Mouse (Mus musculus) midbrain, embryonic 14.5 days (tissue): ENCODE measurements around the gene Gm17428. TPM values are rescaled to one million over a fixed set of nuclear protein-coding genes. Genes with fewer than 3 reads are reported as not detected.
A peak's percentile ranks its signal among the peaks of the same experiment; 100 is the strongest.

ENCODE experiments used
- ATAC-seq: fragments of 200-750 bp; cut with Nextera tagmentation; 2 replicates; pipeline ENCODE4 v1.8.0; 2017; ENCODE audit warnings: moderate number of reproducible peaks, moderate library complexity; ENCODE audit not compliant: low FRiP score, low TSS enrichment
- DNase-seq: peaks from one replicate; pipeline ENCODE4 v3.0.0-alpha.2; 2015
- H3K27ac ChIP-seq: fragments of 300-500 bp; sonication (generic); replicated peaks from 2 replicates; pipeline ENCODE4 v1.5.1; 2014; ENCODE audit warnings: mild to moderate bottlenecking, low read depth, low read length, moderate library complexity
- H3K27me3 ChIP-seq: fragments of 300-500 bp; sonication (generic); 2 replicates; pipeline ENCODE4 v1.6.1; 2014; ENCODE audit warnings: low read length, control low read depth, mixed read lengths; ENCODE audit not compliant: control insufficient read depth, insufficient read depth
- H3K36me3 ChIP-seq: fragments of 300-500 bp; sonication (generic); 2 replicates; pipeline ENCODE4 v1.6.1; 2014; ENCODE audit warnings: low read length, control low read depth; ENCODE audit not compliant: control insufficient read depth, insufficient read depth
- H3K4me1 ChIP-seq: fragments of 300-500 bp; sonication (generic); 2 replicates; pipeline ENCODE4 v1.6.1; 2014; ENCODE audit warnings: mild to moderate bottlenecking, antibody characterized with exemption, low read length, control low read depth; ENCODE audit not compliant: control insufficient read depth, insufficient read depth
- H3K4me2 ChIP-seq: fragments of 300-500 bp; sonication (generic); 2 replicates; pipeline ENCODE4 v1.6.1; 2014; ENCODE audit warnings: mild to moderate bottlenecking, low read length, moderate library complexity
- H3K4me3 ChIP-seq: fragments of 300-500 bp; sonication (generic); replicated peaks from 2 replicates; pipeline ENCODE4 v1.5.1; 2014; ENCODE audit warnings: low read depth, low read length
- H3K9ac ChIP-seq: fragments of 300-500 bp; sonication (generic); replicated peaks from 2 replicates; pipeline ENCODE4 v1.6.1; 2014; ENCODE audit warnings: mild to moderate bottlenecking, low read length, moderate library complexity
- H3K9me3 ChIP-seq: fragments of 300-500 bp; sonication (generic); 2 replicates; pipeline ENCODE4 v1.6.1; 2016; ENCODE audit warnings: low read length, control low read depth, mixed read lengths; ENCODE audit not compliant: control insufficient read depth
- WGBS: fragments of 180-500 bp; shearing (Covaris S2); extraction: QIAGEN DNeasy Blood & Tissue Kit; methylation state at CpG from one replicate; pipeline ENCODE4 v1.1.7; 2014; 5-methylcytosine and 5-hydroxymethylcytosine counted together
- polyA plus RNA-seq: library from polyadenylated mRNA; unstranded; fragments of >200 nt; fragmentation: Nextera tagmentation; extraction: Ambion mirVana; gene quantifications from 2 replicates; pipeline ENCODE4 v1.2.1, GENCODE M21; 2014

The Gm17428 gene
- polyA plus RNA-seq, 1 experiment from 2014 or later: not detected

- H3K4me1 ChIP-seq: peaks cover 6% of the 10 kb centered on the region; the same call in 1 of the 2 replicates
- H3K36me3 ChIP-seq: no peaks in the 10 kb centered on the region
- no peaks in the 10 kb centered on the region for H3K9me3 ChIP-seq
- H3K4me2 ChIP-seq: no peak overlapping the region
- ATAC-seq (no peak), DNase-seq (no peak)
- no peaks in the 10 kb centered on the region for H3K27me3 ChIP-seq
- 83% methylated on average over 15 of the region's 15 CpGs for WGBS
- H3K9ac ChIP-seq: no peak overlapping the region
- no peak overlapping the region for H3K27ac ChIP-seq
- no peak overlapping the region for H3K4me3 ChIP-seq
These were observed 38.1 kb upstream of the Gm17428 start for GRCm38 (mm10) chr14:54938431-54939219.

GRCm38 (mm10) chr14:54939434-54940175 is 37.1 kb upstream of the Gm17428 start:
- Histone ChIP-seq H3K9ac (no peak overlapping the region), H3K9me3 (no peaks in the 10 kb centered on the region), H3K4me3 (no peak overlapping the region), H3K36me3 (no peaks in the 10 kb centered on the region), H3K27ac (no peak overlapping the region), H3K4me1 (peaks cover 6% of the 10 kb centered on the region; the same call in 1 of the 2 replicates), H3K27me3 (no peaks in the 10 kb centered on the region), H3K4me2 (no peak overlapping the region)
- ATAC-seq: no peak
- DNase-seq: peak; percentile 69
- WGBS: 54% methylated on average over 12 of the region's 12 CpGs

GRCm38 (mm10) chr14:54940176-54940530 is 36.6 kb upstream of the Gm17428 start:
- WGBS: 86% methylated on average over 3 of the region's 3 CpGs
- no peak for ATAC-seq

GRCm38 (mm10) chr14:54941024-54941978 is 35.4 kb upstream of the Gm17428 start:
- no peaks in the 10 kb centered on the region for H3K9me3 ChIP-seq
- no peak overlapping the region for H3K27ac ChIP-seq
- no peaks in the 10 kb centered on the region for H3K27me3 ChIP-seq
- no peaks in the 10 kb centered on the region for H3K36me3 ChIP-seq
- WGBS: 74% methylated on average over 13 of the region's 13 CpGs
- H3K4me1 ChIP-seq: peaks cover 2% of the 10 kb centered on the region; the same call in 1 of the 2 replicates
- DNase-seq (no peak), ATAC-seq (no peak)
- H3K4me3 ChIP-seq: no peak overlapping the region
- no peak overlapping the region for H3K9ac ChIP-seq
- no peak overlapping the region for H3K4me2 ChIP-seq

More at GRCm38 (mm10) chr14:54940176-54940530, 36.6 kb upstream of the Gm17428 start:
- Histone ChIP-seq H3K9ac (no peak overlapping the region), H3K4me2 (no peak overlapping the region), H3K9me3 (no peaks in the 10 kb centered on the region), H3K4me1 (peaks cover 6% of the 10 kb centered on the region; the same call in 1 of the 2 replicates), H3K27me3 (no peaks in the 10 kb centered on the region), H3K4me3 (no peak overlapping the region), H3K36me3 (no peaks in the 10 kb centered on the region), H3K27ac (no peak overlapping the region)
- no peak for DNase-seq

GRCm38 (mm10) chr14:54942479-54942878 is 34.3 kb upstream of the Gm17428 start:
- WGBS: 94% methylated on average over 8 of the region's 8 CpGs
- H3K36me3 ChIP-seq: no peaks in the 10 kb centered on the region

GRCm38 (mm10) chr14:54943971-54944370 is 32.8 kb upstream of the Gm17428 start:
- ATAC-seq (no peak), DNase-seq (no peak)
- Histone ChIP-seq H3K4me1 (no peaks in the 10 kb centered on the region), H3K27me3 (no peaks in the 10 kb centered on the region), H3K4me3 (no peak overlapping the region), H3K9ac (no peak overlapping the region), H3K9me3 (no peaks in the 10 kb centered on the region), H3K4me2 (no peak overlapping the region), H3K27ac (no peak overlapping the region), H3K36me3 (no peaks in the 10 kb centered on the region)
- WGBS: 95% methylated on average over 7 of the region's 7 CpGs

More at GRCm38 (mm10) chr14:54942479-54942878, 34.3 kb upstream of the Gm17428 start:
- no peak for DNase-seq
- Histone ChIP-seq H3K9ac (no peak overlapping the region), H3K9me3 (no peaks in the 10 kb centered on the region), H3K4me1 (no peaks in the 10 kb centered on the region), H3K27me3 (no peaks in the 10 kb centered on the region), H3K4me2 (no peak overlapping the region), H3K27ac (no peak overlapping the region), H3K4me3 (no peak overlapping the region)
- no peak for ATAC-seq

- Histone ChIP-seq H3K36me3 (no peaks in the 10 kb centered on the region), H3K4me1 (no peaks in the 10 kb centered on the region), H3K9me3 (no peaks in the 10 kb centered on the region), H3K4me2 (no peak overlapping the region), H3K27me3 (no peaks in the 10 kb centered on the region), H3K4me3 (no peak overlapping the region), H3K9ac (no peak overlapping the region), H3K27ac (no peak overlapping the region)
- DNase-seq (no peak), ATAC-seq (no peak)
- WGBS: 71% methylated on average over 2 of the region's 2 CpGs
These were observed 31.8 kb upstream of the Gm17428 start for GRCm38 (mm10) chr14:54944939-54945338.

GRCm38 (mm10) chr14:54945975-54946704 is 30.6 kb upstream of the Gm17428 start:
- ATAC-seq: no peak
- DNase-seq: no peak

More at GRCm38 (mm10) chr14:54945975-54946704, 30.6 kb upstream of the Gm17428 start:
- no peak overlapping the region for H3K9ac ChIP-seq
- no peaks in the 10 kb centered on the region for H3K9me3 ChIP-seq
- no peak overlapping the region for H3K4me3 ChIP-seq
- no peak overlapping the region for H3K27ac ChIP-seq
- H3K36me3 ChIP-seq: no peaks in the 10 kb centered on the region
- no peak overlapping the region for H3K4me2 ChIP-seq
- no peaks in the 10 kb centered on the region for H3K27me3 ChIP-seq
- WGBS: 83% methylated on average over 19 of the region's 19 CpGs
- H3K4me1 ChIP-seq: no peaks in the 10 kb centered on the region
